Mouse (Mus musculus): ENCODE results near the gene Gm4969. TPM values are rescaled to one million over a fixed set of nuclear protein-coding genes. Genes with fewer than 3 reads are reported as not detected.

Gene Gm4969
- polyA plus RNA-seq, 1 experiment from 2014 or later, result 4.9 TPM

DNA sequence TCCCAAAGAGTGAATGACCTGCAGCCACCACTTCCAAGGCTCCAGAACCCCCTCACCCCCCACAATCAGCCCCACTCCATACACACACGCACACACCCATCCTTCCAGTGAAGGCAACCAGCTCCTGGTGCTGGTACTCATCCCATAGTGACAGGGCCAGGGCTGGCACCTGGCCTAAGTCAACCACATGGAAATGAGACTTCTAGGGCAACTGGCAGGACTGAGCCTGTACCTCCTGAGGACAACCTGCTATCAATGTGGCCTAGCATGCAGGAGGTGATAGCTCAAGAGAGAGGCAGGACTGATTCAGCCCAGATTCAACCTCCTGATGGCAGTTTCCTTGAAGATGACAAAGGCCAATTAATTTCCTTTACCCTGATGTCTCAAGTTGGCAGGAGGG, 17.9 kb downstream of the Gm4969 start:
- Histone ChIP-seq H3K27ac (ENCODE audit: low read length) (no peak overlapping the region), H3K9ac (replicated peaks; ENCODE audit: low read depth, low read length) (no peak overlapping the region), H3K27me3 (replicated peaks; ENCODE audit: control insufficient read depth, insufficient read depth, low read length) (no peaks in the 10 kb centered on the region), H3K4me2 (ENCODE audit: low read length) (no peak overlapping the region), H3K4me3 (replicated peaks; ENCODE audit: low read length) (no peak overlapping the region), H3K4me1 (replicated peaks; ENCODE audit: control insufficient read depth, insufficient read depth, low read length) (peaks cover 14% of the 10 kb centered on the region), H3K9me3 (ENCODE audit: control insufficient read depth, low read length) (no peaks in the 10 kb centered on the region), H3K36me3 (ENCODE audit: control insufficient read depth, insufficient read depth) (no peaks in the 10 kb centered on the region)
- no peak for ATAC-seq
- WGBS, result 76% methylated on average over 1 of the region's 1 CpGs

DNA sequence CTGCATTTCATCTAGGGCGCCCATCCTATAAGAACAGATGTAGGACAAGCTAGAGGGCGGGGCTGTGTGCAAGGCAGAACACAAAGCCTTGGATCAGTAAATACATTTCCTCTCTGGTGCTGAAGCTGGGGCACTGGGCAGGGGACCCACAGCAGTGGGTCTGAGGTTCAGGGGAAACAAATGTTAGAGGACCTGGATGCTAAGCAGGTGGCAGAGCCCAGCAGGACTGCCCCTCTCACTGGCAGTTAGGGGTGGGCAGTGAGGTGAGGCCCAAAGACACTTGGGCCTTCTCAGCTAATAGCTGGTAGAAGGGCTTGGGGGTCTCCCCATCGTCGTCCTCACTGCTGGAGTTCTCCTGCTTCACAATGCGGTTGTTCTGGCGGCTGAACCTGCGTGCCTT, 19.4 kb downstream of the Gm4969 start:
- Histone ChIP-seq H3K4me1 (replicated peaks; ENCODE audit: control insufficient read depth, insufficient read depth, low read length) (peaks cover 29% of the 10 kb centered on the region), H3K9me3 (ENCODE audit: control insufficient read depth, low read length) (no peaks in the 10 kb centered on the region), H3K9ac (replicated peaks; ENCODE audit: low read depth, low read length) (no peak overlapping the region), H3K27ac (ENCODE audit: low read length) (no peak overlapping the region), H3K27me3 (replicated peaks; ENCODE audit: control insufficient read depth, insufficient read depth, low read length) (no peaks in the 10 kb centered on the region), H3K4me2 (ENCODE audit: low read length) (no peak overlapping the region), H3K36me3 (ENCODE audit: control insufficient read depth, insufficient read depth) (no peaks in the 10 kb centered on the region), H3K4me3 (replicated peaks; ENCODE audit: low read length) (no peak overlapping the region)
- ATAC-seq, result no peak
- WGBS, result 61% methylated on average over 7 of the region's 7 CpGs

DNA sequence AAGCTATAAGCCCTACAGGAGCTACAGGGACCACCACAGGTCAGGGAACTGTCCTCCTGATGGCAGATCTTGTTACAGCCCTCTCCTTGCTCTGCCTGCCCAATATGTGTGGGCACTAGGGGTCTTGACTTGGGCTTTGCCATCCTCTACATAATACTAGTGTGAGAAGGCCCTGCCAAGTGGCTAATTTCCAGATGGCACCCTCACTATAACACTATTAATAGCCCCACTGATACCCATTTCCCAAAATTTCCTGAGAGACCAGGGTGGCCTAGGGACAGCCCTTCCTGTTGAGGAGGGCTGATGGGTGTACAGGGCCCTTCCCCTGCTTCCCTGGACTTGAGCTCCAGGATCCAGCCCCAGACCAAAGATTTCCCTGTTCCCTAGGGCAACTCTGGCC, 20.3 kb downstream of the Gm4969 start:
- no peak overlapping the region for H3K4me3 ChIP-seq (replicated peaks; ENCODE audit: low read length)
- no peak overlapping the region for H3K9ac ChIP-seq (replicated peaks; ENCODE audit: low read depth, low read length)
- no peak overlapping the region for H3K4me2 ChIP-seq (ENCODE audit: low read length)
- no peak for ATAC-seq
- no peak overlapping the region for H3K27ac ChIP-seq (ENCODE audit: low read length)
- no peaks in the 10 kb centered on the region for H3K27me3 ChIP-seq (replicated peaks; ENCODE audit: control insufficient read depth, insufficient read depth, low read length)
- H3K4me1 ChIP-seq (replicated peaks; ENCODE audit: control insufficient read depth, insufficient read depth, low read length), result peaks cover 38% of the 10 kb centered on the region
- H3K9me3 ChIP-seq (ENCODE audit: control insufficient read depth, low read length), result no peaks in the 10 kb centered on the region
- no peaks in the 10 kb centered on the region for H3K36me3 ChIP-seq (ENCODE audit: control insufficient read depth, insufficient read depth)

DNA sequence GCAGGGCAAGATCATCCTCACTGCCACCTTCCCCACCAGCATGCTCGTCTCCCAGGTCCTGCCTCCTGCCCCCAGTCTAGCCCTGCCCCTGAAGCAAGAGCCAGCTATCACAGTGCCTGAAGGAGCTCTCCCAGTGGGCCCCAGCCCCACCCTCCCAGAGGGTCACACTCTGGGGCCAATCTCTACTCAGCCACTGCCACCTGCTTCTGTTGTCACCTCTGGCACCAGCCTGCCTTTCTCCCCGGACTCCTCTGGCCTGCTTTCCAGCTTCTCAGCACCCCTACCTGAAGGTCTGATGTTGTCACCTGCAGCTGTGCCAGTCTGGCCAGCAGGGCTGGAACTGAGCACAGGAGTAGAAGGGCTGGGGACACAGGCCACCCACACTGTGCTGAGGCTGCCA, 21.0 kb downstream of the Gm4969 start:
- no peak overlapping the region for H3K9ac ChIP-seq (replicated peaks; ENCODE audit: low read depth, low read length)
- H3K4me3 ChIP-seq (replicated peaks; ENCODE audit: low read length), result no peak overlapping the region
- no peaks in the 10 kb centered on the region for H3K27me3 ChIP-seq (replicated peaks; ENCODE audit: control insufficient read depth, insufficient read depth, low read length)
- peaks cover 44% of the 10 kb centered on the region for H3K4me1 ChIP-seq (replicated peaks; ENCODE audit: control insufficient read depth, insufficient read depth, low read length)
- H3K4me2 ChIP-seq (ENCODE audit: low read length), result no peak overlapping the region
- WGBS, result 58% methylated on average over 2 of the region's 2 CpGs
- no peak for ATAC-seq
- H3K27ac ChIP-seq (ENCODE audit: low read length), result no peak overlapping the region
- H3K9me3 ChIP-seq (ENCODE audit: control insufficient read depth, low read length), result no peaks in the 10 kb centered on the region
- no peaks in the 10 kb centered on the region for H3K36me3 ChIP-seq (ENCODE audit: control insufficient read depth, insufficient read depth)

DNA sequence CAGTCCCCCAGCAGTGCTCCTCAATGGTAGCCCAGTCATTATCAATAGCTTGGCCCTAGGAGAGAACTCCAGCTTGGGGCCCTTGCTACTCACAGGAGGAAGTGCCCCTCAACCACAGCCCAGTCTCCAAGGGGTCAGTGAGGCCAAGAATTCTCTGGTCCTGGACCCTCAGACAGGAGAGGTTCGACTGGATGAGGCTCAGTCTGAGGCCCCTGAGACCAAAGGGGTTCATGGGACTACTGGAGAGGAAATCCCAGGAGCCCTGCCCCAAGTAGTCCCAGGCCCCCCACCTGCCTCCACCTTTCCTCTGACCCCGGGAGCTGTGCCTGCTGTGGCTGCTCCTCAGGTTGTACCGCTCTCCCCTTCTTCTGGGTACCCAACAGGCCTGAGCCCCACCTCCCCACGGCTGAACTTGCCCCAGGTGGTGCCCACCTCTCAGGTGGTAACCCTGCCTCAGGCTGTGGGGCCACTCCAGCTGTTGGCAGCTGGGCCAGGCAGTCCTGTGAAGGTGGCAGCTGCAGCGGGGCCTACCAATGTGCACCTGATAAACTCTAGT, 21.7 kb downstream of the Gm4969 start:
- H3K4me1 ChIP-seq (replicated peaks; ENCODE audit: control insufficient read depth, insufficient read depth, low read length), result peaks cover 47% of the 10 kb centered on the region
- no peak for ATAC-seq
- no peak overlapping the region; the same call in 1 of the 2 replicates for H3K4me3 ChIP-seq (replicated peaks; ENCODE audit: low read length)
- H3K27me3 ChIP-seq (replicated peaks; ENCODE audit: control insufficient read depth, insufficient read depth, low read length), result no peaks in the 10 kb centered on the region
- H3K36me3 ChIP-seq (ENCODE audit: control insufficient read depth, insufficient read depth), result no peaks in the 10 kb centered on the region
- H3K4me2 ChIP-seq (ENCODE audit: low read length), result peak overlapping the region; percentile 95
- H3K9ac ChIP-seq (replicated peaks; ENCODE audit: low read depth, low read length), result no peak overlapping the region
- WGBS, result 53% methylated on average over 5 of the region's 5 CpGs
- no peak overlapping the region for H3K27ac ChIP-seq (ENCODE audit: low read length)
- H3K9me3 ChIP-seq (ENCODE audit: control insufficient read depth, low read length), result no peaks in the 10 kb centered on the region

DNA sequence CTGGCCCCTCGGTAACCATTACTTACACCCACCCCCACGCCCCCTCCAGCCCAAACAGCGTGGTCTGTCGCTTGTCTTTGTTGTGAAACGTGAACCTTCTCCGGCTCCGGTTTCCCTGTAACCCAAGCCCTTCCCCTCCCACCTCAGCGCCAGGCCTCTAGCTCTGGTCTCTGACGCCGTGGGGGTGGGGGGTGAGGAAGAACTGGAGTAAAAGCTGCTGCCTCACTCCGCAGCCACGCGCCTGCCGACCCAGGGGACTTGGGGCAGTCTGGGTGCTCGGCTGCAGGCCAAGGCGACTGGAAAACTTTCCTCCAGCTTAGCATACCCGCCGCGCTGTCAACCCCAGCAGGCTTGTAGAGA, 22.4 kb downstream of the Gm4969 start:
- Histone ChIP-seq H3K9me3 (ENCODE audit: control insufficient read depth, low read length) (no peaks in the 10 kb centered on the region), H3K27ac (ENCODE audit: low read length) (no peak overlapping the region), H3K9ac (replicated peaks; ENCODE audit: low read depth, low read length) (peak overlapping the region; percentile 63), H3K4me1 (replicated peaks; ENCODE audit: control insufficient read depth, insufficient read depth, low read length) (peaks cover 47% of the 10 kb centered on the region), H3K36me3 (ENCODE audit: control insufficient read depth, insufficient read depth) (0 out of 2 replicates have a peak, but pooled peaks cover 2% of the 10 kb centered on the region), H3K4me3 (replicated peaks; ENCODE audit: low read length) (peak overlapping the region; percentile 57), H3K4me2 (ENCODE audit: low read length) (peak overlapping the region; percentile 95), H3K27me3 (replicated peaks; ENCODE audit: control insufficient read depth, insufficient read depth, low read length) (no peaks in the 10 kb centered on the region)
- WGBS, result under 1% methylated on average over 19 of the region's 19 CpGs
- no peak for ATAC-seq

DNA sequence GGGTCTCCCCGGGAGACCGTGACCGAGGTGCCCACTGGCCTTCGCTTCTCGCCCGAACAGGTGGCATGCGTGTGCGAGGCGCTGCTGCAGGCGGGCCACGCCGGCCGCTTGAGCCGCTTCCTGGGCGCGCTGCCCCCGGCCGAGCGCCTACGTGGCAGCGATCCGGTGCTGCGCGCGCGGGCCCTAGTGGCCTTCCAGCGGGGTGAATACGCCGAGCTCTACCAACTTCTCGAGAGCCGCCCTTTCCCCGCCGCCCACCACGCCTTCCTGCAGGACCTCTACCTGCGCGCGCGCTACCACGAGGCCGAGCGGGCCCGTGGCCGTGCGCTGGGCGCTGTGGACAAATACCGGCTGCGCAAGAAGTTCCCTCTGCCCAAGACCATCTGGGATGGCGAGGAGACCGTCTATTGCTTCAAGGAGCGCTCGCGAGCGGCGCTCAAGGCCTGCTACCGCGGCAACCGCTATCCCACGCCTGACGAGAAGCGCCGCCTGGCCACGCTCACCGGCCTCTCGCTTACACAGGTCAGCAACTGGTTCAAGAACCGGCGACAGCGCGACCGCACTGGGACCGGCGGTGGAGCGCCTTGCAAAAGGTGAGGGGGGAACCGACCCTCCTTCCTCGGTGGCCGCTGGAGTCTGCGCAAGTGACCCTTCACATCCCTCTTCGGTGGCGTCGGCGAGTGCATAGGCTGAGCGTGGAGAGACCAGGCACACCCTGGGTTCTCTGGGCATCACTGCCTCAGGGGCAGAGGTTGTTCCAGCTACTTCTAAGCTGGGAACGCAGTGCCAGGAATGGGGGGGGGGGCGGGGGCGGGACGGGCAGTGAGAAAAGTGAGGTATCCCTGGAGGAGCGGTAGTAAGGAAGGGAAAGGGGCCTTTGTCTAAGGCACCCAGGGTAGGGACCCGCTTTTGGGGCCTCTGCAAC, 23.1 kb downstream of the Gm4969 start:
- Histone ChIP-seq H3K27ac (ENCODE audit: low read length) (peak overlapping the region; percentile 67), H3K9me3 (ENCODE audit: control insufficient read depth, low read length) (no peaks in the 10 kb centered on the region), H3K27me3 (replicated peaks; ENCODE audit: control insufficient read depth, insufficient read depth, low read length) (no peaks in the 10 kb centered on the region), H3K36me3 (ENCODE audit: control insufficient read depth, insufficient read depth) (0 out of 2 replicates have a peak, but pooled peaks cover 5% of the 10 kb centered on the region), H3K4me2 (ENCODE audit: low read length) (peak overlapping the region; percentile 95), H3K9ac (replicated peaks; ENCODE audit: low read depth, low read length) (peak overlapping the region; percentile 63), H3K4me1 (replicated peaks; ENCODE audit: control insufficient read depth, insufficient read depth, low read length) (peaks cover 47% of the 10 kb centered on the region), H3K4me3 (replicated peaks; ENCODE audit: low read length) (peak overlapping the region; percentile 57)
- ATAC-seq, result 0 out of 2 replicates have a peak, but pooled peaks have one; percentile 2
- under 1% methylated on average over 84 of the region's 87 CpGs for WGBS

DNA sequence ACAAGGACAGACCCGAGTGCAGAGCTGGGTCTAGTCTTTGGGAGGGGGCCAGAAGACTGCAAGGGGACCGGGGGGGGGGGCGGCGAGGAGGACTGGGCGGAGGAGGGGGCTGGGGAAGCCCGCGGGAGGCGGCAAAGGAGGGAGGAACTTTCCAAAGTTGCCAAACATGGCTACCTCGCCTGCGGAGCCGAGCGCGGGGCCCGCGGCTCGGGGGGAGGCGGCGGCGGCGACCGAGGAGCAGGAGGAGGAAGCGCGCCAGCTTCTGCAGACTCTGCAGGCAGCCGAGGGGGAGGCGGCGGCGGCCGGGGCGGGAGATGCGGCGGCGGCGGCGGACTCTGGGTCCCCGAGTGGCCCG, 23.7 kb downstream of the Gm4969 start, which contains the start of gene Six5:
TSS of gene Six5 (plus strand) at position 124 of the 355 bp plus-strand sequence.
- Histone ChIP-seq H3K9me3 (ENCODE audit: control insufficient read depth, low read length) (no peaks in the 10 kb centered on the region), H3K4me1 (replicated peaks; ENCODE audit: control insufficient read depth, insufficient read depth, low read length) (peaks cover 47% of the 10 kb centered on the region), H3K27ac (ENCODE audit: low read length) (peak within 1 kb of the TSS; percentile 67), H3K27me3 (replicated peaks; ENCODE audit: control insufficient read depth, insufficient read depth, low read length) (no peaks in the 10 kb centered on the region), H3K9ac (replicated peaks; ENCODE audit: low read depth, low read length) (peak within 1 kb of the TSS; percentile 63), H3K36me3 (ENCODE audit: control insufficient read depth, insufficient read depth) (0 out of 2 replicates have a peak, but pooled peaks cover 5% of the 10 kb centered on the region), H3K4me3 (replicated peaks; ENCODE audit: low read length) (peak within 1 kb of the TSS; percentile 57), H3K4me2 (ENCODE audit: low read length) (peak within 1 kb of the TSS; percentile 95)
- WGBS, result 2% methylated on average over 25 of the region's 36 CpGs
- no peak for ATAC-seq

DNA sequence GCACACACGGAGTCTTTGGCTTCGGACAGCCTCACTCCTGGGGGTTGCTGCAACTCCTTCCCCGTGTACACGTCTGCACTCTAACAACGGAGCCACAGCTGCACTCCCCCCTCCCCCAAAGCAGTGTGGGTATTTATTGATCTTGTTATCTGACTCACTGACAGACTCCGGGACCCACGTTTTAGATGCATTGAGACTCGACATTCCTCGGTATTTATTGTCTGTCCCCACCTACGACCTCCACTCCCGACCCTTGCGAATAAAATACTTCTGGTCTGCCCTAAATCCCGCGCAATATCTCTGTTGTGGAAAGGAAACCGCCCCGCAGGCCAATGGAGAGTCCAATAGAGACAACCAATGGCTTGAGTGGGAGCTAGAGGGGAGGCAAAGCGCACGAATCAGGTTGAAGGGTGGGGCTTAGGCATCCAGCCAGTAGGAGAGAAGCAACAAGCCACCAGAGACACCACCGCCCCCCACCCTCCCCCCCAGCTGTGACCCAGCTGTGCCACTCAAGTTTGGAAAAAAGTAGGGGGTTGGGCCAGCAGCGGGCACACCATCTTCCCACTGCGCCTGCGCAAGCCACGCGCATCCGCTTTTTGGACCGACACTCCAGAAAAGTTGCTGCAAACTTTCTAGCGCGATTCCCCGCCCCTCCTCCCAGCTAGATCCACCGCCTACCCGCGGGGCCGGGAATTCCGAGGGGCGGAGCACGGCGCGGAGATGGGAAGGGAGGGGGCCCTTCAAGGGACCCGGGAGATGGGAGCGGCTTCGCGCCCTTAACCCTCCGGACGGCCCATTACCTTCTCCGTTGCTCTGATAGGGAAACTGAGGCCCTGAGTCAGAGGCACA, 24.4 kb downstream of the Gm4969 start:
- peak; percentile 65 for ATAC-seq
- H3K36me3 ChIP-seq (ENCODE audit: control insufficient read depth, insufficient read depth), result 0 out of 2 replicates have a peak, but pooled peaks cover 5% of the 10 kb centered on the region
- peak overlapping the region; percentile 63 for H3K9ac ChIP-seq (replicated peaks; ENCODE audit: low read depth, low read length)
- peak overlapping the region; percentile 95 for H3K4me2 ChIP-seq (ENCODE audit: low read length)
- WGBS, result under 1% methylated on average over 43 of the region's 45 CpGs
- H3K4me3 ChIP-seq (replicated peaks; ENCODE audit: low read length), result peak overlapping the region; percentile 57
- H3K27ac ChIP-seq (ENCODE audit: low read length), result peak overlapping the region; percentile 67
- H3K9me3 ChIP-seq (ENCODE audit: control insufficient read depth, low read length), result no peaks in the 10 kb centered on the region
- H3K4me1 ChIP-seq (replicated peaks; ENCODE audit: control insufficient read depth, insufficient read depth, low read length), result peaks cover 47% of the 10 kb centered on the region
- no peaks in the 10 kb centered on the region for H3K27me3 ChIP-seq (replicated peaks; ENCODE audit: control insufficient read depth, insufficient read depth, low read length)

Measured in forebrain, embryonic 16.5 days (tissue).